Mouse (Mus musculus): ENCODE measurements at regions not wholly inside any gene's neighbourhood (a gene's known extent, or its start where the extent isn't known, plus 50 kb on each side); places are given as distances from the start of the nearest gene placed in this dataset.

GRCm38 (mm10) chr13:48147061-48147460 lies 114.0 kb upstream of the Id4 start:
- no peak for TF ChIP-seq CTCF (IDR thresholded peaks at IDR 0.05; ENCODE audit: low read depth)
- TF ChIP-seq EP300 (optimal IDR thresholded peaks at IDR 0.05), result no peak
